Mouse (Mus musculus): ENCODE measurements around the gene Pcbp2. TPM values are rescaled to one million over a fixed set of nuclear protein-coding genes. Genes with fewer than 3 reads are reported as not detected.

Pcbp2 gene
- polyA plus RNA-seq, 1 experiment = 432 TPM

DNA sequence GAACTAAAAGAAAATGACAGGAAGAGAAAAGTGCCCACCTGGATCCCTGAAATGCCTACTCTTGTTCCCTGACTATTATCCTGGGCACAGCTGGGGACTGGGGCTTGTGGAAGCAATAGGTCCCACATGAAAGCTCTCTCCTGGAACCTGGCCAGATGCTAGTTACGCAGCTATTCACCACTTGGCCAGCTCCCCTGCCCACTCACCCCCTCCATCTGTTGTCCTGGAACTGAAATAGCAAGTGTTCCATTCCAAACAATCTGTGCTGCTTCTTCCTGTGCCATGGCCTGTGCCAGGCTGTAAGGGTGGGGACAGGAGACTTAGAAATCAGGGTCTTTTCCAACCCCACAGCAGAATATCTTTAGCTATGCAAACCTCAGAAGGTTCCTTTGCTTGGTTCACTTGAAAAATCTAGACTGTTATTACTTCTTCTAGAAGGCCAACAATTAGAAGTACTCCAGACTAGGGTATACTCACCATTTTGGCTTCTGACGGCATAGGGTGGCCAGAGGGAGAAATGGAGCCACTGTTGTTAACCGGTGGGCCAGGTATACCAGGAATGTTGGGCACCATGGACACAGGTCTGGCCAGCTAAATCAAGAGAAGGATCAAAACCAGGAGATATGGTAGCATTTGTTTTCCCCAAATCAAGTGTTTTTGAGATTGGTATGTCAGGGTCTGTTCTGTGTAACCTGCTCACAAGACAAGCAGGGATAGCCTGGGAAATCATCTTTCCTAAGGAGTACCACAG, 76.5 kb downstream of the Pcbp2 start:
- TF ChIP-seq CTCF (IDR thresholded peaks at IDR 0.05; ENCODE audit: extremely low read depth, insufficient read depth, low read length) (no peak), POLR2A (IDR thresholded peaks at IDR 0.05; ENCODE audit: extremely low read depth, insufficient read depth, low read length) (no peak)
- Histone ChIP-seq H3K4me3 (ENCODE audit: insufficient read depth, low read length) (no peak overlapping the region), H3K4me1 (ENCODE audit: control insufficient read depth, insufficient read depth, low read length) (peaks cover 8% of the 10 kb centered on the region), H3K27ac (ENCODE audit: insufficient read depth, low read length) (peak overlapping the region; percentile 59)

- Histone ChIP-seq H3K4me1 (ENCODE audit: control insufficient read depth, insufficient read depth, low read length) (peaks cover 8% of the 10 kb centered on the region), H3K27ac (ENCODE audit: insufficient read depth, low read length) (peak overlapping the region; percentile 59), H3K4me3 (ENCODE audit: insufficient read depth, low read length) (no peak overlapping the region)
- TF ChIP-seq POLR2A (IDR thresholded peaks at IDR 0.05; ENCODE audit: extremely low read depth, insufficient read depth, low read length) (no peak), CTCF (IDR thresholded peaks at IDR 0.05; ENCODE audit: extremely low read depth, insufficient read depth, low read length) (no peak)
Measured at GRCm38 (mm10) chr15:102547478-102547877, 77.1 kb downstream of the Pcbp2 start.

Other genes starting within 250 kb of the Pcbp2 start
- gene Itgb7, start 238.6 kb upstream of the Pcbp2 start, polyA plus RNA-seq (2012; rRNA removed) = 0.86 and 1.5 TPM in 2 replicates
- 11.3 and 12.3 TPM in 2 replicates for gene Rarg, start 213.0 kb upstream of the Pcbp2 start, polyA plus RNA-seq (2012; rRNA removed)
- gene Gm9918, start 200.0 kb upstream of the Pcbp2 start, polyA plus RNA-seq (2012; rRNA removed) = 0.04 and 0.15 TPM in 2 replicates
- 54.0 and 55.5 TPM in 2 replicates for gene Mfsd5, start 191.1 kb upstream of the Pcbp2 start, polyA plus RNA-seq (2012; rRNA removed)
- 0.52 and 1.6 TPM in 2 replicates for gene Espl1, start 174.3 kb upstream of the Pcbp2 start, polyA plus RNA-seq (2012; rRNA removed)
- gene Pfdn5, start 144.4 kb upstream of the Pcbp2 start, polyA plus RNA-seq (2012; rRNA removed) = 466 and 495 TPM in 2 replicates
- 87.0 and 92.7 TPM in 2 replicates for gene Myg1, start 138.8 kb upstream of the Pcbp2 start, polyA plus RNA-seq (2012; rRNA removed)
- 20.2 and 23.2 TPM in 2 replicates for gene Aaas, start 119.8 kb upstream of the Pcbp2 start, polyA plus RNA-seq (2012; rRNA removed)
- gene Sp7, start 103.4 kb upstream of the Pcbp2 start, polyA plus RNA-seq (2012; rRNA removed) = 1.6 and 2.3 TPM in 2 replicates
- gene Sp1, start 64.4 kb upstream of the Pcbp2 start, polyA plus RNA-seq (2012; rRNA removed) = 10.3 and 10.5 TPM in 2 replicates
- 1.2 and 1.4 TPM in 2 replicates for gene Amhr2, start 25.2 kb upstream of the Pcbp2 start, polyA plus RNA-seq (2012; rRNA removed)
- gene Prr13, start 11.5 kb upstream of the Pcbp2 start, polyA plus RNA-seq (2012; rRNA removed) = 85.6 and 90.3 TPM in 2 replicates
- not detected in 2 replicates for gene Gm10337, start 33.2 kb downstream of the Pcbp2 start, polyA plus RNA-seq (2012; rRNA removed)
- gene Map3k12, start 46.5 kb downstream of the Pcbp2 start, polyA plus RNA-seq (2012; rRNA removed) = 98.9 and 105 TPM in 2 replicates
- 62.7 and 74.0 TPM in 2 replicates for gene Tarbp2, start 47.7 kb downstream of the Pcbp2 start, polyA plus RNA-seq (2012; rRNA removed)
- gene Npff, start 54.4 kb downstream of the Pcbp2 start, polyA plus RNA-seq (2012; rRNA removed) = 5.8 and 6.1 TPM in 2 replicates
- gene Gm28047, start 154.5 kb downstream of the Pcbp2 start, polyA plus RNA-seq (2012; rRNA removed) = not detected in 2 replicates
- gene Atf7, start 154.9 kb downstream of the Pcbp2 start, polyA plus RNA-seq (2012; rRNA removed) = 50.2 and 50.7 TPM in 2 replicates
- 293 and 296 TPM in 2 replicates for gene Atp5g2, start 201.8 kb downstream of the Pcbp2 start, polyA plus RNA-seq (2012; rRNA removed)